Mouse (Mus musculus) MEL (cell line): ENCODE measurements at regions not wholly inside any gene's neighbourhood (a gene's known extent, or its start where the extent isn't known, plus 50 kb on each side); places are given as distances from the start of the nearest gene placed in this dataset.

ENCODE experiments used
- CTCF ChIP-seq, 3 experiments: IDR thresholded peaks in 2 of 3; conservative IDR thresholded peaks in 1 of 3; 2 replicates each; pipeline ENCODE4 v1.5.1; 2011 to 2012; ENCODE audit warnings: low read length in 3 of 3, low read depth in 2 of 3, mild to moderate bottlenecking in 2 of 3, improper control_type of control experiment in 1 of 3, inconsistent platforms in 1 of 3, mixed read lengths in 1 of 3, moderate library complexity in 1 of 3; ENCODE audit not compliant: control insufficient read depth in 1 of 3, insufficient read depth in 1 of 3, poor library complexity in 1 of 3, severe bottlenecking in 1 of 3
- ETS1 ChIP-seq: IDR thresholded peaks from 2 replicates; pipeline ENCODE4 v1.6.1; 2012; ENCODE audit warnings: low read depth, mild to moderate bottlenecking, inconsistent platforms, low read length, improper control_type of control experiment, moderate library complexity
- KAT2A ChIP-seq: conservative IDR thresholded peaks from 2 replicates; pipeline ENCODE4 v1.6.1; 2012; ENCODE audit warnings: low read depth, low read length, improper control_type of control experiment, inconsistent platforms
- MAX ChIP-seq: IDR thresholded peaks from 2 replicates; pipeline ENCODE4 v1.6.1; 2011; ENCODE audit warnings: low read length, improper control_type of control experiment
- MYC ChIP-seq: IDR thresholded peaks from 2 replicates; pipeline ENCODE4 v1.6.1; 2011; ENCODE audit warnings: low read depth, mild to moderate bottlenecking, low read length, improper control_type of control experiment, moderate library complexity
- NELFE ChIP-seq: IDR thresholded peaks from 2 replicates; pipeline ENCODE4 v1.6.1; 2011; ENCODE audit warnings: low read depth, low read length, improper control_type of control experiment
- POLR2A ChIP-seq, 2 experiments: IDR thresholded peaks; 2 replicates each; pipeline ENCODE4 v1.6.1; 2011 to 2012; ENCODE audit warnings: low read length in 2 of 2, mild to moderate bottlenecking in 2 of 2, control low read depth in 1 of 2, improper control_type of control experiment in 1 of 2, low read depth in 1 of 2, moderate library complexity in 1 of 2; ENCODE audit not compliant: control insufficient read depth in 1 of 2, insufficient read depth in 1 of 2, poor library complexity in 1 of 2
- POLR2AphosphoS2 ChIP-seq: IDR thresholded peaks from 2 replicates; pipeline ENCODE4 v1.6.1; 2011; ENCODE audit warnings: low read length, improper control_type of control experiment
- ZC3H11A ChIP-seq: IDR thresholded peaks from 2 replicates; pipeline ENCODE4 v1.6.1; 2012; ENCODE audit warnings: low read depth, mild to moderate bottlenecking, inconsistent platforms, low read length, improper control_type of control experiment

- no peak for TF ChIP-seq MAX
- no peak for TF ChIP-seq ZC3H11A
- TF ChIP-seq MYC = no peak
- no peak for TF ChIP-seq KAT2A
- TF ChIP-seq ETS1 = no peak
- TF ChIP-seq POLR2AphosphoS2 = no peak
- TF ChIP-seq CTCF (IDR thresholded peaks at IDR 0.05 in 2 of 3, conservative IDR thresholded peaks at IDR 0.05 in 1 of 3; ENCODE audit: control insufficient read depth in 1 of 3, insufficient read depth in 1 of 3, low read depth in 2 of 3, low read length in 3 of 3, poor library complexity in 1 of 3, severe bottlenecking in 1 of 3) = no peak
- TF ChIP-seq POLR2A (IDR thresholded peaks at IDR 0.05; ENCODE audit: control insufficient read depth in 1 of 2, insufficient read depth in 1 of 2, low read depth in 1 of 2, low read length in 2 of 2, poor library complexity in 1 of 2) = no peak
- no peak for TF ChIP-seq NELFE
Observed at GRCm38 (mm10) chr12:26631795-26632122, 162.8 kb downstream of the Cmpk2 start.
